Comparison of ENCODE assay signal across 25 mouse cellular contexts in genomic region chr6:133997935-133998334, GRCm38 (mm10). TPM values are rescaled to one million over a fixed set of nuclear protein-coding genes. Genes with fewer than 3 reads are reported as not detected.
A peak's percentile ranks its signal among the peaks of the same experiment; 100 is the strongest.
DNase-seq lines count a peak whose midpoint lies in the region; ATAC-seq lines count a peak whose summit lies in the region.
"Had no signal": no experiment of that assay in that cellular context is flagged by ENCODE, and none has a peak within 500 bp of the region (broad histone marks: within the 10 kb centered on the region; RNA-seq: fewer than 3 reads in every experiment).

No protein-coding gene starts in this region.

- WGBS in kidney, embryonic 15.5 days, result 33% methylated on average over 2 of the region's 2 CpGs

- H3K9ac ChIP-seq in kidney, embryonic 15.5 days, result no peak overlapping the region
- H3K9ac ChIP-seq: forebrain, embryonic 13.5 days; heart, embryonic 13.5 days; hindbrain, embryonic 14.5 days; limb, embryonic 13.5 days had no signal

- no peak overlapping the region for H3K27ac ChIP-seq in kidney, embryonic 15.5 days
- H3K27ac ChIP-seq: forebrain, embryonic 13.5 days; heart, adult 2 months; heart, embryonic 13.5 days; hindbrain, embryonic 14.5 days; limb, embryonic 13.5 days had no signal

- DNase-seq in adrenal gland, adult 8-10 months, result peak; percentile 6
- no peak for DNase-seq in adrenal gland, postnatal 14 days
- peak; percentile 6 to 30 for DNase-seq in kidney, adult 8-10 months
- DNase-seq in kidney, adult 9 months, result peak; percentile 45
- peak; percentile 2 to 34 for DNase-seq in kidney, postnatal 25 days
- no peak for DNase-seq in cerebellum, postnatal 25 days
- DNase-seq: cerebellum, adult 18-20 months; cerebellum, postnatal 10 days; gastrocnemius, postnatal 25 days; heart, adult 2 months; heart, postnatal 10 days; lung, postnatal 10 days; spleen, adult 18-20 months; thymus, postnatal 25 days had no signal

- no peak for ATAC-seq in kidney, embryonic 15.5 days (replicated peaks; ENCODE audit: low FRiP score)
- ATAC-seq in megakaryocyte, adult 5-6 weeks (ENCODE audit: poor library complexity, severe bottlenecking), result no peak
- ATAC-seq: CD4-positive, CD25-positive, alpha-beta regulatory T cell, adult 4 months; forebrain, embryonic 13.5 days; inflammation-experienced regulatory T-cells, adult 6 months; midbrain, embryonic 16.5 days had no signal

- no peak overlapping the region for H3K4me3 ChIP-seq in kidney, embryonic 15.5 days (replicated peaks)
- H3K4me3 ChIP-seq: forebrain, embryonic 13.5 days; heart, adult 2 months; heart, embryonic 13.5 days; limb, embryonic 13.5 days had no signal

- no peaks in the 10 kb centered on the region for H3K36me3 ChIP-seq in kidney, embryonic 15.5 days
- H3K36me3 ChIP-seq: heart, embryonic 13.5 days; limb, embryonic 13.5 days had no signal

- no peaks in the 10 kb centered on the region for H3K9me3 ChIP-seq in kidney, embryonic 15.5 days (replicated peaks)
- H3K9me3 ChIP-seq: forebrain, embryonic 13.5 days; heart, embryonic 13.5 days; limb, embryonic 13.5 days had no signal

- peaks cover 5% of the 10 kb centered on the region; the same call in 1 of the 2 replicates for H3K4me1 ChIP-seq in kidney, embryonic 15.5 days
- H3K4me1 ChIP-seq: forebrain, embryonic 13.5 days; heart, embryonic 13.5 days; limb, embryonic 13.5 days had no signal

- no peaks in the 10 kb centered on the region for H3K27me3 ChIP-seq in kidney, embryonic 15.5 days
- H3K27me3 ChIP-seq: forebrain, embryonic 13.5 days; heart, embryonic 13.5 days; limb, embryonic 13.5 days had no signal

- no peak overlapping the region for H3K4me2 ChIP-seq in kidney, embryonic 15.5 days
- H3K4me2 ChIP-seq: forebrain, embryonic 13.5 days; heart, embryonic 13.5 days; hindbrain, embryonic 14.5 days; limb, embryonic 13.5 days; liver, embryonic 11.5 days; midbrain, embryonic 11.5 days had no signal

RNA-seq across cellular contexts. Expression of gene Etv6, which starts 37.6 kb away (rescaled TPM):
- 10 to 100 TPM; 40.4 to 49.6 (median 43.5) TPM for total RNA-seq in adrenal gland, adult 8-10 months (2022)
- total RNA-seq in adrenal gland, postnatal 14 days (2021), result 35.7 and 38.2 TPM in 2 replicates
- polyA plus RNA-seq in kidney, embryonic 15.5 days (2015; fragmentation: Nextera tagmentation; extraction: Ambion mirVana), result 11.4 and 13.0 TPM in 2 replicates
- total RNA-seq in megakaryocyte, adult 5-6 weeks (2015), result 51.9 and 66.7 TPM in 2 replicates
- total RNA-seq in megakaryocyte, adult 5-6 weeks (2017), result 32.9 and 42.3 TPM in 2 replicates

Comparison
In these comparisons a context has a peak if more than half of its experiments do, and no peak if none do; other contexts are left out.
1. DNase-seq: peak in adrenal gland, adult 8-10 months (single experiment), kidney, adult 8-10 months (2 of 2), kidney, adult 9 months (single experiment) and kidney, postnatal 25 days (2 of 2); none in adrenal gland, postnatal 14 days (single experiment) and cerebellum, postnatal 25 days (0 of 2).